Mouse (Mus musculus) left cerebral cortex, adult 9 months (tissue): ENCODE results near the gene Cep89.

ENCODE experiments used
- DNase-seq, 2 experiments: peaks; one replicate each; pipeline ENCODE4 v3.0.0; 2022; ENCODE audit warnings: low spot score in 2 of 2

Gene Cep89

DNA sequence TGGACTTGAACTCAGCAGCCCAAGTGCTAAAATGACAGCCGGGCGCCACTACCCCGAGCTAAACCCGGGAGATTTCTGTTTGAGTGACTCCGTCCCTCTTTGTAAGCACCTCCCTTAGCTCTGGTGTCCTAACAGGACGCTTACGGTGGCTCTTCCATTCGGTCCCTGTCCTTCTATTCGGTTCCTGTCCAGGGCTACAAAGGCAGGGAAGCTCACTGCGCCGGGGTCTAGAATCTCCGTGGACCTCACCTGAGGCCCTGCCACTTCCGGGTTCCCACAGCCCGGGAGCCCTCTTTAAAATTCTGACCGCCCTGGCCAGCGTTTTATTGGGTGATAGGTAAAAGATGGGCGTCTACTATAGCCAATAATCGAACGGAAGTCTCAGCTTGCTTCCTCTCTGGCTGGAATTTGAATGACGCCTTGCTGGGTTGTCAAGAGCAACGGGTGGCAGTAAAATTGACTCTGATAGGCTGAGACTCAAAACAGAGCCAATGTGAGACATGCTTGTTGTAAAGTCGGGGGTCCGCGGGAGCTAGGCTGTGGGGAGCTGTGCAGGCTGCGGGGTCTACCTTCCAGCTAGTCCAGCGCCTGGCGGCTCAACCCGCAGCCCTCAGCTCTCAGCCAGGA is at the start of gene Cep89, which contains the start of gene Faap24:
Gene Cep89 (plus strand): TSS at position 494 of the 627 bp plus-strand sequence.
Gene Faap24 (minus strand): TSS at position 295 of the 627 bp plus-strand sequence.
- peak; percentile 97 to 99 for DNase-seq

DNA sequence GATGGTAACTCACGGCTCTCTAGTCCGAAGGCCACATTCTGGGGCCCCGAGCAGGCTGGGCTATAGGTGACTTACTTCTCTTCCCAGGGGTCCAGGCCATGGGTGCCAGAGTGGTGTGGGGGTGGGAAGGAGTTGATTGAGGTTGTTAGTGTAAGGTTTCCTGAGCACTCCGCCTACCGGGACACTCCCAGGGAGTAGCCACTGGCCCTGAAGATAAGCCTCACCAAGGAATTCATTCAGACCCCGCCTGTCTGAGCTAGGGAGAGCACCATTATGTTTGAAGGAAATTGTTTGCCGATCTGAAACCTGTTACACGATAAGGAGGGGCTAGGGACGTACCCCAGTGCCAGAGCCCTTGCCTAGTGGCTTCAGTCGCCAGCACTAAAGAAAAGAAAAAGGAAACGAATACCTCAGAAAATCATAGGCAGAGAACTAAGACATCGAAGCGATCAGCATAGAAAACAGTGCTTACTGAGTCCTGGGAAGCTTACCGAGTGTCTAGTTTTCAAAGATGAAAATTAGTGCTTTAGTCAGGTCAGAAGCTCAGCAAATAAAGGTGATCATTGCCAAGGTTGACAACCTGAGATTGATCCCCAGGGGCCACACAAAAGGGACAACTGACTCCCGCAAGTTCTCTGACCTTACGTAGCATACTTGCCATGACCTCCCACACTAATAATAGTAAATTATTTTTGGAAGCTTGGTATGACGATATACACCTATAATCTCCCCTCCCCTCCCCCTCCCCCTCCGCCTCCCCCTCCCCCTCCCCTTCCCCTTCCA is 48.7 kb upstream of the Cep89 start:
- no peak for DNase-seq

DNA sequence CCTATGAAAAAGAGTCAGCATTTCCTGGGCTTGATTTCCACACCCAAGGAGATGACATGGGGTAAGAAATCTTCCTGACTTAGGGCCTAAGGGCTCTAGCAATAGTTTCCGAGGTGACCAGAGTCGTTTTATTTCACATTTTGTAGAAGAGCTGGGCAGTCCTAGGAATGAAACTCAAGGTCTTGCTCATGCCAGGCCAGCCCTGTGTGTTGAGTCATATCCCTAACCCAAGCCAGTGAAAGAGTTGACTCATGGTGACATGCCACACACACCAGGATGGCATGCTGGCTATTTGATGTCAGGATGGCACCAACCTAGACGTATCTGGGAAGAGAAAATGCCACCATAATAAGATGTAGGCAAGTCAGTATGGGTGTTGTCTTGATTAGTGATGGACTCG is 47.8 kb upstream of the Cep89 start:
- no peak for DNase-seq

GRCm38 (mm10) chr7:35349886-35350684 is 46.8 kb upstream of the Cep89 start:
- no peak for DNase-seq

DNA sequence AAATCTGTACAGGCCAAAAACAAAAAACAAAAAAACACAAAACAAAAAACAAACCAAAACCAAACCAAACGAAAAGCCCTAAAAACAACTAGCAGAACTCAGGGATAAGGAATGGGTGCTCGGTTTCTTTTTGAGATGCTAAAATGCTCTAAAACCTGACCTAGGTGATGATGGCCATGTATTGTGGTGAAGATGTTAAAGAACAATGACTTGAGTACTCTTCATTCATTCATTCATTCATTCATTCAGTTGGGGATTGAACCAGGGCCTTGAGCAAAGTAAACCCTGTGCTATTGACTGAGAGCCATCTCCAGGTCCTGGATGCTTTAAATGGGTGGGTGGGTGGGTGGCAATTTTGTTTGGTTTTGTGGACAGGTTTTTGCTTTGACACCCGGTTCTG is 45.7 kb upstream of the Cep89 start:
- no peak for DNase-seq

GRCm38 (mm10) chr7:35353306-35353705 is 43.5 kb upstream of the Cep89 start:
- no peak for DNase-seq

DNA sequence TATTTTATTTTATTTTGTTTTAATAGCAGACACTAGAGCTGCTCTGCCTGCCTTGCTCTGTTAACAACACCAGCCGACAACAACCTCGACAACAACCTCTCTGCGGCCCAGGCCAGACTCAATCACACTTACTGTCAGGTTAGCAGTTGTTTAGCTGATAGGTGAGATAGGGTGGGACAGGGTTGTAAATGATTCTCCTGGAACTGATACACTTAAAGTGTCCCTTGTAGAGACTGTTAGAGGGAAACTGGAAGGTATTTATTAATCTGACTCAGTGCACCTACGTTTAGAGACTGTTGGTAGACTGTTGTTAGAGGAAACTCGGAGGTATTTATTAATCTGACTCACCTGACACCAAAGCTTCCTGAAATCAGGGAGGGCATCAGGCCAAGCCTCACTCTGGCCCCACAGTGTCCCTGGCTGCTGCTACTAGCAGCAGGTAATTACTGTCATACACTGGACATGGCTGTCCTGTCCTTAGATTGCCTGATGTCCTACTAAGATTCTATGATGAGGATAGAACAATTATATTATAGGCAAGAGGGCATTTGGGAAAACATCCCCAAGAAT is 41.4 kb upstream of the Cep89 start:
- no peak for DNase-seq

GRCm38 (mm10) chr7:35357621-35358020 is 39.2 kb upstream of the Cep89 start:
- no peak for DNase-seq

- DNase-seq, result no peak
Measured at GRCm38 (mm10) chr7:35362253-35362652, 34.6 kb upstream of the Cep89 start.

DNA sequence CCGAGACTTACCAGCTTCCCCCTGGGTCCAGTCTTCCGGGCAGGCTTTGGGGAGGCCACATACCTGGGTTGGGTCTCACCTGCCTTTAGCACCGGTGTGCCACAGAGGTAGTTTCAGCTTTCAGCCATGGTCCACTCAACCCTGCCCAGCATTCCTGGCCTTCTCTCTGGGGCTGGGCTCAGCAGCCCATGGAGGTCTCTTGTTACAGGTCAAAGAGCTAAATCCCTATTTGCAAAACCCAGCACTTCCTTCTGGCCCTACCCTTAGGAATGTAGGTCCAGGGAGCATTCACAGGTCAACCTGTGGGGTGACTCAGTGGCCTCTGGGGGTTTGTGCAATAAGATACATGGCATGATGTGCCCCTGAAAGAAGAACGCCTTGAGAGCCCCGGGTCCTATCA is 34.0 kb upstream of the Cep89 start:
- no peak for DNase-seq

DNA sequence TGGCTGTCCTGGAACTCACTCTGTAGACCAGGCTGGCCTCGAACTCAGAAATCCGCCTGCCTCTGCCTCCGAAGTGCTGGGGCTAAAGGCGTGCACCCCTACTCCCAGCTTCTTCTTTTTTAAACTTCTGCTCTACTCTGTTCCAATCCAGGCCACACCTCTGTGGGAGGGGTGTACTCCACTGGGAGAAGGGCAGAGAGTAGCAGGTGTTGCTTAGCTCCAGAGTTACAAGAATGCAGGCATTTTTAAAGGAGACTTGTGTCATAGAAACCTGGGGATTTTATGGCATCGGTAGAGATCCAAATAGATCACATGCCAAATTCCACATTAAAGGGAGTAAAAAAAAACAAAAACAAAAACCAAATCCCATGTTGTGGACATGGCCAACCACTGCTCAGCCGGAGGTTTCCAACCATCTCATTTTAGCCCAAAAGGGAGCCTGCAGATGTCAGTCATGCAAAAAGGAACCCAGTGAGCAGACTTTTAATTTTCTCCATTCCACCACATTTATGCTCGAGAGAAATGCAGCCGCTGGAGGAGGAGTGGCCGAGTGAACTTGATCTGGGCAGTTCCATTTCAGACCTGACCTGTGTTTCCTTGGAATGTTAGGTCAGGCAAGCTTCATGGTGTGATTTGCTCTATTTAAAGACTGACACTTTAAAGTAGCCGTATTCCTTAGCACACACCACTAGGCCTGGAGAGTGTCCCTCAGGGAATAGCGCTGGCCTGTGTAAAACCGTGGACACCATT is 31.5 kb upstream of the Cep89 start:
- DNase-seq, result no peak

- DNase-seq, result no peak
Measured at GRCm38 (mm10) chr7:35371096-35371495, 25.7 kb upstream of the Cep89 start.

DNA sequence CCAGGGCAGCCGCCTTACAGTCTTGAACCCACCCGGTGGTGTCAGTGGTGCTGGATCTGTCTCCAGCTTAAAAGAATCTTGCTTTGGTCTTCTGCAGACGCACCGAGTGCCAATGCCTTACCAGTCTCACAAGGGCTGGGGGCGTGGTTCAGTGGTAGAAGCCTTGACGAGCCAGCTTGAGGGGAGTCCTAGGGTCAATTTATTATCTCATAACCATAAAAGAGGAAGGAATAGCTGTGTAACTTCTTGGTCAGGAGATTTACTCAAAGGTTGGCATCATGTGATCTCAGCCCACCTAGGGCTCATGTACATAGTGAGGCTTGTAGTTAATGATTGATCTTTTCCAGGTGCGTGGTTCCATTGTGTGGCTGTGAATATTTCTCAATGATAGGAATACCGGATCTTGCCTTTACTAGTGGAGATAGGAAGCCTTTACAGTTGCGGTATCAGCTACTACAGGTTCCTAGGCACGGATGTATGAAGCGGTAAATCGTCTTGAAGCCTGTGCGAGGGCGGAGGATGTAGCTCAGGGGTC is 24.3 kb upstream of the Cep89 start:
- no peak for DNase-seq

- no peak for DNase-seq
Measured at GRCm38 (mm10) chr7:35373146-35373989, 23.5 kb upstream of the Cep89 start.

GRCm38 (mm10) chr7:35374265-35374664 is 22.6 kb upstream of the Cep89 start:
- no peak for DNase-seq

- DNase-seq, result no peak
Measured at GRCm38 (mm10) chr7:35376623-35377022, 20.2 kb upstream of the Cep89 start.

DNA sequence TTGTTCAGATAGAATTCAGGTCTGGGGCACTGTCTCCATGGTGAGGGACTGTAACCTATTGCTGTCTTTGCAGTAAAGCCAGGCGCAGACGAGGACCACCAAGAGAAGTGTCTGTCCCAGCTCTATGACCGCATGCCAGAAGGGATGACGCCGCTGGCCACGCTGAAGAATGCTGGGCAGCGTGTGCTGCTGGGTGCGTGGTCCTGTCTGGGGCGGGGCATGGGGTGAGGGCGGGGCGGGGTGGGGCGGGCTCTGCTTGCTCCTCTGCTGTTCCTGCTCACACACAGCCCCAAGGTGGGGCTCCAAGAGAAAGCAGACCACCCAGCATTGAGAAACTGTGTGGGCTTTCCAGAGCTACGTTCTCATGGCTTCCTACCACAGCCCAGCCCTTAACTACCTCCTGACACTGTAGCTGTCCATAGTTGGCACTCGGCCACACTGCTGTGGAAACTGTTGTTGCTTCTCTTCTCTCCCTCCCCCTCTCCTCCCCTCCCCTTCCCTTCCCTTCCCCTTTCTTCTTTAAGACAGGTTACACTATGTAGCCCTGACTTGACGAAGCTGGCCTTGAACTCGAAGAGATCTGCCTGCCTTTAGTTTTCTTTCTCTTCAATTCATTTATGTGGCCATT is 17.2 kb upstream of the Cep89 start:
- DNase-seq, result no peak

- no peak for DNase-seq
Measured at GRCm38 (mm10) chr7:35380351-35380750, 16.5 kb upstream of the Cep89 start.

DNA sequence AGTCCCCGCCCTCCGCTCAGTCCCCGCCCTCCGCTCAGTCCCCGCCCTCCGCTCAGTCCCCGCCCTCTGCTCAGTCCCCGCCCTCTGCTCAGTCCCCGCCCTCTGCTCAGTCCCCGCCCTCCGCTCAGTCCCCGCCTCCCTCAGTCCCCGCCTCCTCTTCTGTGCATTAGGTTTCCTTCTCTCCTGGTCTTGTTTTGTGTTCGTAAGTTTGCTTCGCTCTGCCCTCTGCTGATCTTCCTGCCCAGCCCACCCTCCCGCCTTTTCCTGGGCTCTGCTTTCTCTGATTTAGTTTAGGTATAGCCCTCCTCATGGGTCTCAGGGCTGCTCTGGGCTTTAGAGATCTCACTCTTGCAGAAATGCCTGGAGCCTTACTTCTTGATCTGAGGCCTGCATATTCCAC is 15.0 kb upstream of the Cep89 start:
- DNase-seq, result no peak
